Mouse (Mus musculus) megakaryocyte progenitor cell, adult 5-6 weeks (primary cell): ENCODE results near the gene Vangl1. TPM values are rescaled to one million over a fixed set of nuclear protein-coding genes. Genes with fewer than 3 reads are reported as not detected.
A peak's percentile ranks its signal among the peaks of the same experiment; 100 is the strongest.

Source experiments
- ATAC-seq: replicated peaks from 2 replicates; pipeline ENCODE4 v1.8.0; 2016; ENCODE audit warnings: mild to moderate bottlenecking, moderate TSS enrichment, inconsistent platforms; ENCODE audit not compliant: poor library complexity
- total RNA-seq, 2 experiments: library from RNA; stranded (forward) in 1 of 2; stranded (reverse) in 1 of 2; fragments of 157-497, 149-512 nt in 1 of 2; fragments of 200-1000 nt in 1 of 2; gene quantifications; 2 replicates each; pipeline versions ENCODE4 v1.2.3 to v1.2.4; 2015 to 2017

Vangl1 gene
- total RNA-seq, 2 experiments from 2014 or later, result 0.47 to 1.5 TPM

DNA sequence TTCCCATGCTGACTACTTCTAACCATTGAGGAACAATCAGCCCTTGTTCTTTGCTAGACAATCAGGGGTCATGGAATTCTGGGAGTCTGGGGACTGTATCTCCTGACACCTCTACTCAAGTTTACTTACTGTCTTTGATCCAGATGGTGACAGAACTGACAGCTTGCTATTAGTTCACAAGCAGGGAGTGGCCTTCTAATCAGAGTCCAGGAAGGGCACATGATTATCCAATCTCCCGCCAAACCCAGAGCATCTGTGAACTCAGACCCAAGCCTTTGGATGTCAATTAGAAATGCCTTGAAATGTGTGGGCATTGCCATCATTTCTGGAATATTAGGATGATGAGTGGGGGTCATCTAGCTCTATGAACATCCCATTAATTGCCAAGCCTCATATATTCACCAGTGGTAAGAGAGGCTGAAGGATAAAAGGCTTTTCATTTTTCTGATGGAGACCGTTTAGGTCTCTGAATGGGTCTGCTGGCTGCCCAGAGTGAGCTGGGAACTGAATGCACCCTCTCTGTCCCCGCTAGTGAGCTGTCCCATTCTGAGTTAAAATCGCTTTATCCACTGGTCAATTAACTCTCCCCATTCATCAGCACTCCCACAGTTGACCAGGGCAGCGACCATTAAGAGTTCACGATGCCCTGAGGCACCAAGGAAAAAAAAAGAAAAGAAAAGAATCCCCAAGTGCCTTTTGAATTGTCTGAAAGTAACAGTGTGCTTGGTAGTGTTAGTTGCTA is 58.7 kb downstream of the Vangl1 start:
- no peak for ATAC-seq

DNA sequence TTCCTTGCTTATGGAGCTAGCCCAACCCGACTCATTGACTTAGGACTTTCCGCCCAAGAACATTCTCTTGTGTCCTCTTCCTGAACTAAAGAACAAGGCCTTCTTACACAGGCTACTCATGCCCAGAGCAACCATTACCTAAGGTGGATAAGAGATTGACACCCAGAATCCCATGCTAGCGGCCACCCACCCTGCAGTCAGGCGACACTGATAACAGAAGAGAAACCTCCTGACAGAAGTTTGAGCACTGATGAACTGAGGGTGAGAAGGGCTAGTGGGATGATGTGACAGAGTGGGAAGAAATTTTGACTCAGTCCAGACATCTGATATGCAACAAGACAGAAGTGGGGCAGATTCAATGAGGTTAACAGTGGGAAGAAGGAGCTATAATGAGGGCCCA is 60.1 kb downstream of the Vangl1 start:
- peak; percentile 66 for ATAC-seq

DNA sequence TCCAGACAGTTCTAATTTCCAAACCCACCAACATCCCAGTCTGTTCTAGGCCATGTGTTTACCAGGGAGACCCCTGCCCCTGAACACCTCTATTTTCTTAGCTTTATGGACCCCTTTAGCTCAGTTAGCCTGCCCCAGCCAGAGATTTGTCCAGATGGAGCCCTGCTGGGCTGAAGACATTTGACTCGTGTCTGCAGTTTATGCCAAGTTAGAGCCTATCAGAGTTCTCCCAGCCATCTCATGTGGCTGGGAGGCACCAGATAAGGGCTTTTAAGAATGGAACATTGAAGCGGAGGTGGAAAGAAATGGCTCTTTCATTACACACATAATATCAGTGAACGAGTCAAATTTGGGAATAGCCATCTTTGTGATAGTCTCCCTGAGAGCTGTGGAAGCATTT is 61.0 kb downstream of the Vangl1 start:
- ATAC-seq, result peak; percentile 74

DNA sequence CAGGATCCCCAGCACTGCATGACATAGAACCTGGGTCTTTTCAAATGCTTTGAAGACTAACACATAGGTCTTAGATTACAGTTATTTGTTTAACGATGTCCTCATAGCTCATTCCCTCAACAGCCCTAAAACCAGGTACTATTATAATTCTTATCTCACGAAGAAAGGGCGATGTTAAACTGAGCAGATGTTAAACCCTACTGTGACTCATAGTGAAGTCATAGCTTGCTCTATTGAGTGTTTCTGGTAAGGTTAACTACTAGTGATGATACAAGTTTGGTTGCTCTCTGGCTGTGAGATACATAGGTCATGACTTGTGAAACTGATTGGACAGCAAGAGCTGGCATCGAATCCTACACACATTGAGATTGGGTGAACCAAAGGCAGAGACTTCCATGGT is 61.5 kb downstream of the Vangl1 start:
- no peak for ATAC-seq

DNA sequence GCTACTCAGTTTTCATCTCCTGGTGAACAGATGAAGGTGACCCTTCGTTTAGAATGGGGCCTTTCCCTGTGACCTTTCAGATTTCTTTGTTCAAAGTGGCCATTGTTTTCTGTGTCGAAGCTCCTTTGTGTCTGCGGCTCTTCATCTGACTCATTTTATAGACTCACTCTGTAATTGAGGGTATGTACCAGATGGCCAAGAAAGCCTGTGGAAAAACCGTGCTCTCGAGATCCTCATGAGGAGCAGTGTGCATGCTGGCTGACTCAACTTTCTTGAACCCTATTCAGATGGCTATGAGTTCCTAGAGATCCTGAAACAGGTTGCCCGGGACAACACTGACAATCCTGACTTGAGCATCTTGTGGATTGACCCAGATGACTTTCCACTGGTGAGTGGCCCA is 62.6 kb downstream of the Vangl1 start:
- ATAC-seq, result no peak

DNA sequence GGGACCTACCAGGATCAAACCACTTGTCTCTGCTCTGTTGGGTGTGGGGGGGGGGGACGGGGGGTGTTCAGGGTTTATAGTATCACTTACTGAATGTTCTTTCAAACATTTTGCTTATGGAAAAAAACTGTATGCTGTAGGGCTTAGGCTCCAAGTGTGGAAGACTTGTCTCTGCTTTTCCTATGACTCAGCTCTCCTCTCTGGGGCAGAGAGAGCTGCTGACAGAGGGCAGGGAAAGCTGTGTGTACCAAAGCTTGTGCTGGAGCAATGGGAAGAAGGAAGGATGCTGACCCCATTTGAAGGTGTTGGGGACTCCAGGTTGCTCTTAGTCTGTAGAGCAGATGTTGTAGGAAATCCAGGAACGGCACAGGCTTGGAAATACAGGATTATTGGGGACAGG is 63.0 kb downstream of the Vangl1 start:
- no peak for ATAC-seq

DNA sequence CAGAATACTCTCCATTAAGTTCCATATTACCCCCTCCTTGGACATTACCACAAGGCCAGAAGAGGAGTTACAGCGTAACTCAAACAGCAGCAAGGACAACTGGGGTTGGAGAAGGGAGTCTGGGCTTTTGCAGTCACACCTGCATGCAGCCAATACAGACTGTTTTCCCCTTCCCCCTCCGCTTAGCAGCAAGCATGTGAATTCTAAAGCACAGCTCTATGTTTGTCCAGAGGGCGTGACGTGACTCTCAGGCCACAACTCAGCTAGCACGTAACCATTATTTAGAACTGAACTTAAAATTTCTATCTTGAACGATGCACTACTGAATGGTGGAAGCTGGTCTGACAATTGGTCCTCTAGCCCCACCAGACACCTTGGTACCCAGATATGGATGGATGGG is 63.9 kb downstream of the Vangl1 start:
- no peak for ATAC-seq

DNA sequence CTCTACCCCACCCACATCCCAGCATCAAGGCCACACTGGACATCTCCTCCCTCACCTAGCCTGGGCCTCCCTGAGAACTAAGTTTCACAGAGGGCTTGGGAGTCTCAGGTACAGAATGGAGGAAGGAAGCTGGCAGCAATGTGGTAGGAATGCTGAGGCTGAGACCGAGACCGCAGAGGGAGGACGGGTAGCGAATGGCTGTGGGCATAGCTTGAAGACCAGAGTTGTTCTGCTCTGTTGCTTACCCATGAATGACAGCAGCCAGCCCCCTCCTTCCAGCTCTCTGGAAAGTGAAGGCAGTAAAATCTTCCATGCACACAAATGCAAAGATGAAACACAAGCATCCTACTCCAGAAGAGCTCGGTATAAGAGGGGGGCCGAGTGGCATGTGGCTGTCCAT is 65.6 kb downstream of the Vangl1 start:
- ATAC-seq, result no peak

DNA sequence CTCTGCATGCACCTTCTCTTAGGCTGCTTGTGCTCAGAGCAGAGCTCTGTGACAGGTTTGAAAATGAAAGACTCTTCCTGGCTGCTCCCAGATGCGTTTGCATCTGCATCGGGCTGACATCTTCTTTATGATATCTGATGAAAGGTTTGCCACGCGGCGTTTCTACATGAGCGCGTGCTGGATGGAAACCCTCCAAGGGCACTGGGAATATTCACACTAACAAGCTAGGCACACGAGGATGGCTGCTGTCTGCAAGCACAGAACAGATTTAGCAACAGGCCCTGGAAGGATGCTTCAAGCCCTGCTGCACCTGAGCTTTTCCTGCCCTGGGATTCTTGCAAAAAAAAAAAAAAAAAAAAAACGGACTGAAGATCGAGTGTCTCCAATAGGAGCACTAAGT is 67.3 kb downstream of the Vangl1 start:
- no peak for ATAC-seq

DNA sequence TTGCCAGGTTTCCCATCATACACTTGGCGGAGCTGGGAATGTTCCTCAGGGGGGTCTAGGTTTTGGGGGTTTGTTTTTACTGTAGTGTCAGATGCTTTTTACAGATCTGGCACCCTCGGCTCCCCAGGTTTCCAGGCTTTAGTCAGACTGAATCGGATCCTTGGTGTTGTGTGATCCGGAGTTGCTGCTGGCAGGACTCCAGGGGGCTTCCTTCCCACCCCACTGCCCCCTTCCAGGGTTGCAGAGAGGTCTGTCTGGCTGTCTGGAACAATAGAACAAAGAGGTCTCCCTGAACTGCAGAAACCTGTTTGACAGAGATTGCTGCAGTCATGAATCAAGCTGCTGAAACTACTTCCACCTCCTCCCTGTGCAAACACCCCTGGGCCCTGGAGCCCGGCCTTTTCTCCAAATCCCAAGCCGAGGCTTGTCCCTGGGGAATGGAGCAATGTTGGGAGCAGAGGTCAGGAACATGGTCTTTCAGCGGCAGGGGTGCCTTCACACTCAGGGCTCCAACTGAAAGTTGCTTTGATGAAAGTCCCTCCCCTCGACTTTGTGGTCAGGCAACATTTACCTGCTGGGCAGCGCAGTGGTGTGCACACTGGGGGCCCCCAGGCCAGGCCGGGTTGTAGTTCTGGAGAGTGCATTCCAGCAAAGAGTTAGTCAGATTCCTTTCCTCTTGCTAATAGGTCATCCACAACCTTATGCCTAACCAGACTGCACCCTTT is 68.9 kb downstream of the Vangl1 start:
- no peak for ATAC-seq

DNA sequence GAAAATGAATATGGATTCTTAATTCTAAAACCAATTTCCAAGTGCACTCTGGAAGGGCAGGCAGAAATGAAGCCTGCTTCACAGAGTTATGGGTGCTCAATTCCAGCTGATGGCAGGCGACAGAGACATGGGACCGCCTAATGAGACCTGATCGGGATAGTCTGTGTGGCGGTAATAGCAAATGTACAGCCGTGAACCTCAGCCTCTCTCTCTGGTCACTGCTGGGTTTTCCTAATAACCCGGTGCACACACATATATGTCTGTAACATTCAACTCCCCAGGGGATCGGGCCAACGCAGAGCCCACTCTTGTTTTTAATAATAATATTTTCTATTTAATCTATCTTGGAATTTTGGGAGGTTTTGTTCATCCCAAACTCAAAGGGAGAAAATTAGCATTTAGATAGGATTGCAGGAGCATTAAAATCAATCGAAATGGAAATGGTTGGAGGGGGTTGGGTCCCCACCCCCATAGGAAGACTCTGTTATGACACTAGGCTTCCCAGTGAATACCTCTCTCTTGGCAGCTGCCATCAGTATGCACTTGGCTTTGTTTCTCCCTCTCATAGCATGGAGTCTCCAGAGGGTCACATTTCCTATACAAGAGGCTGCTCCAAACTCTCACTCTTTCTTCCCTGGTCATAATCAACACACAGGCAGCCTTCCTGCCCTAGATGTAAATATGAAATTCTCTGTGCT is 72.7 kb downstream of the Vangl1 start:
- ATAC-seq, result no peak

DNA sequence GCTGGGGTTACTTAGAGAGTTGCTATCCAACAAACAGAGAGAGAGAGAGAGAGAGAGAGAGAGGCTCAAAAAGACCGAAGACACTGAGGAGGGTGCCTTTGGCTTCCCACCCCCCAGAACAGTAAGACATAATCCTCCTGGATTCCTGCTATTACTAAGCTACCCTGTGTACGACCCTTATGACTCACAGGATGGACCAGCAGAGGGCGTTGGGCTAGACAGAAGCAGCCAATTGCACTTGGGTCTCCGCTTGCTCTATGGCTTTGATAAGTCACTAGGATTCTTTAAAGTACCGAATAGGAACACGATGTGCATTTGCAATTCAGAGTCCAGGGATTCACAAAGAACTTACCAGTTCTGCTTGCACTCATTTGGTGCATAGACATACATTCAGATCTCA is 74.0 kb downstream of the Vangl1 start:
- ATAC-seq, result no peak

DNA sequence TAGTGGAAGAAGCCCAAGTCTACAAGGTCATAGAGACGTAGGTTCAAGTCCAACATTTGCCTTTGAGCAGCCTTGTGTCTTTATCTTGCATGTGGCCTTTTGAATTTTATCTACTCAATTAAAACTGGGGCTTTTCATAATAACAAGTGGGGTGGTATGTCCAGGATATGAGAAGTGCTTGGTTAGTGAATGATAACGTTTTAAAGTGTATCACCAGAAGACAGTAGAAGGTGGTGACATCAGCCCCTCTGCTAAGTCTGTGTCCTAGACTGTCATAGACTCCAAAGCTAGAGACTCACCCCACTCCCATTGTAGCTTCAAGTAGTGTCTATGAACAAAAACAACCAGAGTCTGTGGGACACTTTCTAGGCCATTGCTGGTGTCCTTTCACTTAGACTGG is 76.3 kb downstream of the Vangl1 start:
- no peak for ATAC-seq

DNA sequence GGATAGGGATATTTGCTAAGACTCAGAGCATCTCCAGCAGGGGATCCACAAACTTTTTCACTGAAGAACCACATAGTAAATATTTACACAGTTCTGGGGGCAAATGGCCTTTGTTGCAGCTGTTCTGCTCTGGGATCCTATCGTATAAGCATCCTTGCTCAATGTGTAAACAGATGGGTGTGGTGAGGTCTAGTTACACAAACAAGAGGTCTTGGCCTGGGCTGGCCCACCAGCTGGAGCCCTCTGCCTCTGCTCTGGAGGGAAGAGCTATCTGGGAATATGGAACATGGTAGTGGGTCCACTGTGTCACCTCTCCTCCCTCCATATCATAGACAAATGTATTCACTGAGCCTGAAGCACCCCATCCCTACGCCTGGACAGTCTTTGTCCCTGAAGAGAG is 77.4 kb downstream of the Vangl1 start:
- no peak for ATAC-seq

DNA sequence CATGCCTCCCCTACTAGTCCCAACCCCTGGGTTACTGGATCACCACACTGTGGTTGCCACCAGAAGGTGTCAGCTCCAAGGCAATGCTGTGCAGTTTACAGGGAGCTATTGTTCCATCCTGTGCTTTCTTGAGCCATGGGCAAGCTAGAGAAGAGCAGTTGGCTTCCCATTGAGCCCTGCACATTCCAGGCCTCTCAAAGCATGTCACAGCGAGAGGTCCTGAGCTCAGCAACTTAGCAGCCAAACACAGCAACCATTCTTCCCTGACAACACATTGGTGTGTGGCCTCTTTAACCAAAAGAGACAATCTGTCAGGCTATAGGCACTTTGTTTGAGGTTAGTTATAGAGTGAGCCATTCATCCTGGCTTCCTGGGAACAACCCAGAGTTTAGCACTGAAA is 78.9 kb downstream of the Vangl1 start:
- ATAC-seq, result no peak

DNA sequence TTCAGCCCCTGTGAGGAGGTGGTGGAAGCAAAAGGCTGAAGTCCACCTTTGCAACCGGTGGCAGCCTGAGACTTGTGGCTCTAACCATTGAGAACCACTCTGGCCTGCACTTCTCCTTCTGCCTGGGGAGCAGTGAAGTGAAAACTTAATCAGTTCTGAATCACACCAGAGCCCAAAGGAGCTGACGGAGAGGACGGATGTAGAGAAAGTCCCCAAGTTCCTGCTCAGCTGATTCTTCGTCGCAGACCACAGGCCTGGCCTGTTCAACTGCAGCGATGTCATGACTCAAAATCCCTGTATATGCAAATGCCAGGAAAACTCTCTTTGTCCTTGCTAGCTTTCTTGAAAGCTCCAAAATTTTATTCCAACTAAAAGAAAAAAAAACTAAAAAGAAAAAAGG is 80.8 kb downstream of the Vangl1 start:
- no peak for ATAC-seq

DNA sequence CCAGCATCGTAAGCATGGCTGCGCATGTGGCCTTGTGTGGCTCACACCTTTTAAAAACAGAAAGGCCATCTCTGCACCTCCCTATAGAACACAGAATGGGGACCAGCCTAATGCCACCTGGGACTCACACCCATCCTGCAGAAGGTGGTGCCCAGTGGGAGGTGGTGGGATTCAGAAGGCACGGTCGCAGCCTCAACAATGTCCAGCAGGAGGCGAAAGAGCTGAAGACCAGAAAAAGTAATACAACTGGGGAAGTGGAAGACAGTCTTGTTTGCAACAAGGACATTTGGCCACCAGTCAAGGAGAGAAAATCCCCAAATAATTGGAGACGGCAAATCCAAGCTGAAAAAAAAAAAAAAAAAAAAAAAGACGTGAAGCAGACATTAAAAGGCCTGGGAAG is 82.4 kb downstream of the Vangl1 start:
- no peak for ATAC-seq

DNA sequence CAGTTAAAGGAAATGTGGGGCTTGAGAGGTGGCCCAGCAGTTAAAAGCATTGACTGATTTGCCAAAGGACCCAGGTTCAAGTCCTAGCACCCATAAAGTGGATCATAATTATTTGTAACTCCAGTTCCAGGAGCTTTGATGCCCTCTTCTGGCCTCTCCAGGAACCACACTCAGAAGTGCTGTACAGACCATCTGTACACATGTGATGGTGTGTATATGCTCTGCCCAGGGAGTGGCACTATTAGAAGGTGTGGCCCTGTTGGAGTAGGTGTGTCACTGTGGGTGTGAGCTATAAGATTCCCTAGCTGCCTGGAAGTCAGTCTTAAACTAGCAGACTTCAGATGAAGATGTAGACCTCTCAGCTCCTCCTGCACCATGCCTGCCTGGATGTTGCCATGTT is 83.5 kb downstream of the Vangl1 start:
- no peak for ATAC-seq

DNA sequence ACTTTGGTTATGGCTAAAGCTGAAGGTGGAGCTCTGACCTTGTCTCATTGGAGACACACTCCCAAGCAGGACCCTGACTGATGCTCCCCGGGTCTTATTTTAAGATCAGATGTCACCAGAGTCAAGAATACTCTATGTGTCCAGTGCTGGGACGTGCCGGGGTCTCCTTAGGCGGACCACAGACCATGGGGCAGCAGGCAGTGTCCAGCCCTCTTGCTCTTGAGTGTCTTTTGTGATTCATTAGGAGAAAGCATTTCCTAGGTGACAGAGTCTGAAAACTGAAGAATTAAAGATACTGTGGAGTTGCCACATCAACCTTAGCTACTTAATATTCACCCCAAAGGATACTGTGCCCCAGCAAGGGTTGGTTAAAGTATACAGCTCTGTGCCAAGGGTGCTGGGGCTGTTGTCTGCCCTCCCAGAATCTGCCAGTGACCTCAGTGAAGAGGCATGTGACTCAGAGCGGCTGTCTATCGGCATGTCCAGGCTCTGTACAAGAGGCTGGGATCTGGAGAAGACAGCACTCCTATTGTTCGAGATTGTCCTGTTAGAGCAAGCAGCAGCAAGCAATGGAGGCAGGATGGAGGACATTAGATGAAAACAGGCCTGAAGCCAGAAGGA is 92.4 kb downstream of the Vangl1 start:
- no peak for ATAC-seq

DNA sequence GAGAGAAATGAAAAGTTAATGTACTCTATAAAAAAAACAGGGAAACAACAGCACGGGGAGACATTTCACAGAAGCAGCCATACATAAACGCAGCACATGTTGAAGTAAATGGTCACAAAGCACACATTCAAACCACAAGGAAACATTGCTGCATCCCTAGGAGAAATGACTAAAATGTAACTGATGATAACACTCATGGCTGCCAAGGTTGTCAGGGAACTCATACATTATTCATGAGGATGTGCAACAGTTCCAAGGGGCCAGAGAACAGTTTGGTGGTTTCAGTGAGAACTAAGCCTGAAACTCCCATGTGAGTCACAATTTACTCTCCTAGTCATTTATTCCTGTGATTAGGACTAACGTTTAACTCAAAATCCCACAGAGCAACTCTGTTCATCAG is 96.3 kb downstream of the Vangl1 start:
- no peak for ATAC-seq

DNA sequence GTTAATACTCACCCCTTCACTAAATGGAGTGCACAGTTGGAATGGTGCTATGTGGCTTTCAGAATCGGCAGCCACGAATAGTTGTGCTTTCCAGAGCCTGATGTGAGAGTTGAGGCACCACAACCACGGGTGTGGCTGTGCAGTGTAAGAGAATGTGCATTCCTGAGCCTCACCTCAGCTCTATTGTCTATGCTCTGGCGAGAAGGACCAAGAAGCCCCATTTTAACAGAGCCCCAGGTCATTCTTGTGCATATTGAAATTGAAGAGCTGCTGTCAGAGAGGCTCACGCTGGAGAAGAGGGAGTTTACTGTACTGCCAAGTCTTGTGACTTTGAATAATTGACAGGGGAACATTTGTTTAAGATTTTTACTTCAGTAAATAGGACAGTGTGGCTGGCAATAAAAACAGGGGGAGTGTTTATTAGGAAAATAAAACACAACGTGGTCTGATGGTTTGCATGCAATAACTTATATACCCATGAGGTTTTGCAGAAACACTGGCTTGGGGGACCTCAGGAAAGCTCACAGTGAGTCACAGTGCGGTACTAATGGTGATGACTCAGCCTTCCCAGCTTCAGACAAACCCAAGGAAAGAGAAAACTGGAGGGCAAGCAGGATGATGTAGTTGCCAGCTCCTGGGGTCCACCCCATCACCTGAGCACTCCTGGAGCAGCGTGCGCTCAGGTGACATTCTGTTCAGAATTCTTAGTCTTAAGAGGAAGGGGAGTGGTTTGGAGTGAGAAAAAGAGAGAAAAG is 100.5 kb downstream of the Vangl1 start:
- ATAC-seq, result no peak
